Mouse (Mus musculus) kidney, adult 10 weeks (tissue): ENCODE data around the gene Btnl10. TPM values are rescaled to one million over a fixed set of nuclear protein-coding genes. Genes with fewer than 3 reads are reported as not detected.

ENCODE experiments used
- polyA plus RNA-seq: library from polyadenylated mRNA; stranded (reverse); fragments of 350-450 nt; fragmentation: Illumina TruSeq; extraction: RNeasy Lipid Tissue Mini Kit (QIAGEN cat#74804); gene quantifications from one replicate; pipeline ENCODE4 v1.2.3, GENCODE M21; 2014; ENCODE audit warnings: low read depth, low replicate concordance

The Btnl10 gene
- polyA plus RNA-seq, result not detected

DNA sequence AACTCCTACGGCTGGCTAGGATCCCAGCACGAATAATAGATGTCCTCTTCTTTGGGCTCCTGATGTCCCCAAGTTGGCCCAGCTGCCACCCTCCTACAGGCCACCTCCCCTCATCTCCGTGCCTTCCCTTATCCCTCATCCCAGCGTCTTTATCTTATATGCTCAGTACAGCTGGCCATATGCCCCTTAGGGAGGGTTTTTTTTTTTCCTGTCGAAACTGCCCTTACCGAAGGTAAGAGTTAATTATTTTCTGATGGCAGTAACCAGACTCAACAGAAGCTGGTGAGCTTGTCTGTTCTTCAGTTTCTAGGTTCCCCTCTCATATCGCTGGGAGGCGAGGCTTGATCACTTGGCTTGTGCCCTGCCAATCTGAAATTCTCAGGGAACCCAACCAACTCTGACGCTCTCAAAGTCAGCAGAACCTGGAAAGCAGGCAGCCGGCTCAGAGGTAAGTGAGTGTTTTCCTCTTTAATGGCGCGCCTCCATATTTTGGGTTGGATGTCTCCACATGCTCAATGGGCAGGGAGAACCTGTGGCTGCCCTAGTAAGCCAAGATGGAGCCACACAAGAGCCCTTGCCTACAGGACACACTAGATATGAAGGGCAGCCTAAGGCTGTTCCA is at the start of gene Btnl10:
TSS of gene Btnl10 (plus strand) at position 164 of the 622 bp plus-strand sequence.

DNA sequence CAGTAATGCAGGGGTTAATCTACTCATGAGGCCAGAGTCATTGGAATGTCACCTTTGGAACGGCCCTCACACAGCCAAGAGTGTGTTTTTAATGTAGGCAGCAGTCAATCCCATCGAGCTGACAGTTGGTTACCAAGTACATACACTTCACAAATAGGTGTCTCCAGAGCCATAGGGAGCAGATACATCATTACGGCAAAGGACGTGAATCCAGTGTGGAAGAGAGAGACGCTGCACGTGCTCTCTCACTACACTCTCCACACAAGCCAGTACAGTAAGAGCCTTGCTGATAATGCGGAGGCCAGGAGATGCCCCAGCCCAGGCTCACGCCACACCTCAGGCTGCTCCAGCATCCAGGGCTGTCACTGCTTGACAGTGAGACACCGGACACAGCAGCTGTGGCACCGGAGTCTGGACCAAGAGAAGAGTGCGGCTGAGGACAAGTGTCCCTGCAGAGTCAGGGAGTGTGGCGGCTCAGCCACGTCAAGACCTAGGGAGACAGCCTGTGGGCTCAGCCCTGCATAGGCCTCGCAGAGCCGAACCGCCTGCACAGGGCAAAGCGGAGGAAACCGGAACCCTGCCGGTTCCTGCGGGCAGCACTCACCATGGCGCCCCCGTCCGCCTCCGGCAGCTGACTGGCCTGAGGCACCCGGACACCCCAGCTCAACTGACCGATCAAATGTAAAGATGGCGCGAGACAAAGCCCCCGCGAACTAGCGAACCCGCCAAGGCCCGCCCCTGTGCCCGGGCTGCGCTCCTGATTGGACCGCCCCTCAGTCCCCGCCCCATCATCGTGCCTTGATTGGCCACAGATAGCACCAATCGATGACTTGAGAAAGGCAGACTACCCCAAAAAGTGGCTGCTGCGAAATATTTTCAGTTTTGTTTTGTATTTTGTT is 13.9 kb upstream of the Btnl10 start, which contains the start of gene Zfp39:
TSS of gene Zfp39 (minus strand) at position 715 of the 899 bp plus-strand sequence.

DNA sequence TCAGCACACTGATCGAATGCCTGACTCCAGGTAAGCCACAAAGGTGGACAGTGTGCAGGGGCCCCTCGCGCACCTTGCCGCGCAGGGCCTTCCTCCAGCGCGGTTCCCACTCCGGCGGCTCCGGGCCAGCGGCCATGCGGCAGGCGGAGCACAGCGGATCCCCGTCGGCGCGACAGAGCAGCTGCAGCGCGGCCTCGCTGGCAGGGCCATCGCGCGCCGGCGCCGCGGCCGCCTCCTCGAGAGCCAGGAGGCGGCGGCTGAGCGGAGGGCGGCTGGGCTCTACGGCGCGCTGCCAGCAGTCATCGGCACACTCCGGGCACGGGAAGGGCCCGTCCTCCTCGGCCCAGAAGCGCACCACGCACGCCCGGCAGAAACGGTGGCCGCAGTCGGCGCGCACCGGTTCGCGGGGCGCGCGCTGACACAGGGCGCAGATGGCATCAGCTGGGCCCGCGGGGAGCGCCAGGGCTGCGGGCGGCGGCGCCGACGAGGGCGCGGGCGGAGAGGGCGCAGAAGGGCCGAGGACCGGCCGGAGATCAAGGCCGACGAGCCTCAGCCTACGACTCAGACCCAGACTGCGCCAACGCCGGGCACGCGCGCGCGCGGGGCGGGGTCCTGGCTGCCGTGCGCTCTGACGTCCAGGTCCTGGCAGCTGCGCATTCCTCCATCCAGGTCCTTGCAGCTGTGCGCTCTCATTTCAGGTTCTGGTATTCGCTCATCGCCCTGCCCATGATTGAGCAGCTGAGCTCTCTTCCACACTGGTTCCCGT is 20.8 kb downstream of the Btnl10 start, which contains the start of gene Rnf187:
TSS of gene Rnf187 (minus strand) at position 595 of the 766 bp plus-strand sequence.

DNA sequence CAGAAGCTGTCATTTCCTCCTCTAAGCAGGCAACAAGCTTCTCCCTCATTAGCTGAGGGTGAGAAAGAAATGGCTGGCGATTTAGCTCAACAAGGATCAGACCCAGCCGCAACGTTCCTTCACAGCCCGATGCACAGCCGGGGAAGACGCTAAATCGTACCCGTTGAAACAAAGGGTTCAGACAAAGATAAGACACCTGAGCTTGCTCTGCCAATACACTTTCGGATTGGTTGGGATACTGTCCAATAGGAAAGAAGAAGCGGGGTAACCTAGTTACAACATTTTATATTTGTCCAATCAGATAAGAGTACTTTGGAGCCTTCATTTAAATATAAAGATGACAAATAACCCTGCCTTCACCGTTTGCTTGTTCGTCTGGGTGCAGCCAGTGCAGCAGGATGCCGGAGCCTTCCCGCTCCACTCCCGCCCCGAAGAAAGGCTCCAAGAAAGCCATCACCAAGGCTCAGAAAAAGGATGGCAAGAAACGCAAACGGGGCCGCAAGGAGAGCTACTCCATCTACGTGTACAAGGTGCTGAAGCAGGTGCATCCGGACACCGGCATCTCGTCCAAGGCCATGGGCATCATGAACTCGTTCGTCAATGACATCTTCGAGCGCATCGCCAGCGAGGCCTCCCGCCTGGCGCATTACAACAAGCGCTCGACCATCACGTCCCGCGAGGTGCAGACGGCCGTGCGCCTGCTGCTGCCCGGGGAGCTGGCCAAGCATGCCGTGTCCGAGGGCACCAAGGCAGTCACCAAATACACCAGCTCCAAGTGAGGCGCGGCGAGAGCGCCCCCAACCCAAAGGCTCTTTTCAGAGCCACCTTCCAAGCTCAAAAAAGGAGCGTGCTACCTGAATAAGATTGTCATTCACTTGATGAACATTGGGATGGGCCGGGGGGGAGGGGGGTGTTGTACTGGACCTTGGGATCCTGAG is 31.1 kb downstream of the Btnl10 start, which contains the start of gene Hist3h2ba:
TSS of gene Hist3h2ba (plus strand) at position 379 of the 938 bp plus-strand sequence.

GRCm38 (mm10) chr11:58954420-58955142 is 36.9 kb downstream of the Btnl10 start, which contains the start of the genes Hist3h2a and Trim17:
TSS of gene Hist3h2a (plus strand) at chr11:58954685.
TSS of gene Trim17 (plus strand) at chr11:58954685.

Other genes with a start within 250 kb of the Btnl10 start
- not detected for gene Olfr320, start 236.8 kb upstream of the Btnl10 start, polyA plus RNA-seq
- not detected for gene Olfr319, start 218.7 kb upstream of the Btnl10 start, polyA plus RNA-seq
- gene Olfr318, start 193.9 kb upstream of the Btnl10 start, polyA plus RNA-seq, result not detected
- gene Olfr317, start 178.7 kb upstream of the Btnl10 start, polyA plus RNA-seq, result not detected
- gene Olfr316, start 165.2 kb upstream of the Btnl10 start, polyA plus RNA-seq, result not detected
- not detected for gene Olfr315, start 144.7 kb upstream of the Btnl10 start, polyA plus RNA-seq
- gene Olfr314, start 135.0 kb upstream of the Btnl10 start, polyA plus RNA-seq, result not detected
- gene Fam183b, start 115.9 kb upstream of the Btnl10 start, polyA plus RNA-seq, result not detected
- gene Olfr313, start 102.9 kb upstream of the Btnl10 start, polyA plus RNA-seq, result not detected
- not detected for gene Olfr312, start 88.7 kb upstream of the Btnl10 start, polyA plus RNA-seq
- not detected for gene Olfr311, start 78.7 kb upstream of the Btnl10 start, polyA plus RNA-seq
- gene Gm12258, start 70.8 kb upstream of the Btnl10 start, polyA plus RNA-seq, result 6.3 TPM
- gene 2810021J22Rik, start 50.7 kb upstream of the Btnl10 start, polyA plus RNA-seq, result 8.4 TPM
- gene Zfp39, start 13.7 kb upstream of the Btnl10 start, polyA plus RNA-seq, result 7.6 TPM
- 14.1 TPM for gene Rnf187, start 21.0 kb downstream of the Btnl10 start, polyA plus RNA-seq
- not detected for gene Hist3h2ba, start 31.0 kb downstream of the Btnl10 start, polyA plus RNA-seq
- 23.7 TPM for gene Hist3h2a, start 36.8 kb downstream of the Btnl10 start, polyA plus RNA-seq
- not detected for gene Trim17, start 36.8 kb downstream of the Btnl10 start, polyA plus RNA-seq
- 0.44 TPM for gene Trim11, start 60.2 kb downstream of the Btnl10 start, polyA plus RNA-seq
- gene Obscn, start 218.5 kb downstream of the Btnl10 start, polyA plus RNA-seq, result not detected
- gene Iba57, start 245.8 kb downstream of the Btnl10 start, polyA plus RNA-seq, result 0.97 TPM